Mouse (Mus musculus) CD8-positive naive resting alpha-beta T cell, adult 2 months (primary cell): ENCODE measurements around the gene Axin2.

Source experiments
- DNase-seq, 2 experiments: peaks; one replicate each; pipeline ENCODE4 v3.0.0; 2022; ENCODE audit warnings: low read depth in 2 of 2, low spot score in 2 of 2

The Axin2 gene

DNA sequence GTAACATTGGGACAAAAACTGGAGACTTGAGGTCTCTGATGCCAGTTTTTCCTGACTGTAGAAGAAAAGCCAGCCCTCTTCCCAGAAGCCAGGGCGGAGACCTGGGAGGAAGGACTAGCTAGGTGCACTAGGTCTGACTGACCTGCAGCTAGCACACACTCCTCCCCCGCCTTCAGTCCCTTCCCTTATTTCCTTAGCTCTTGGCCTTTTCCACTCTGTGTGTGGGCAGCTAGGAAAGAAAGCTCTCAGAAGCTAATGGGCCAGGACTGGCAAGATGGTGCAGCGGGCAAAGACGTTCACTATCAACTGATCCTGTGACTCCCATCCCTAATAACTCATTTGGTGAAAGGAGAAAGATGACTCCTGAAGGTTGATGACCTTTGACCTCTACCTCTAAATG lies 17.8 kb upstream of the Axin2 start:
- no peak for DNase-seq

GRCm38 (mm10) chr11:108906590-108907254 lies 13.4 kb upstream of the Axin2 start:
- DNase-seq, result no peak

DNA sequence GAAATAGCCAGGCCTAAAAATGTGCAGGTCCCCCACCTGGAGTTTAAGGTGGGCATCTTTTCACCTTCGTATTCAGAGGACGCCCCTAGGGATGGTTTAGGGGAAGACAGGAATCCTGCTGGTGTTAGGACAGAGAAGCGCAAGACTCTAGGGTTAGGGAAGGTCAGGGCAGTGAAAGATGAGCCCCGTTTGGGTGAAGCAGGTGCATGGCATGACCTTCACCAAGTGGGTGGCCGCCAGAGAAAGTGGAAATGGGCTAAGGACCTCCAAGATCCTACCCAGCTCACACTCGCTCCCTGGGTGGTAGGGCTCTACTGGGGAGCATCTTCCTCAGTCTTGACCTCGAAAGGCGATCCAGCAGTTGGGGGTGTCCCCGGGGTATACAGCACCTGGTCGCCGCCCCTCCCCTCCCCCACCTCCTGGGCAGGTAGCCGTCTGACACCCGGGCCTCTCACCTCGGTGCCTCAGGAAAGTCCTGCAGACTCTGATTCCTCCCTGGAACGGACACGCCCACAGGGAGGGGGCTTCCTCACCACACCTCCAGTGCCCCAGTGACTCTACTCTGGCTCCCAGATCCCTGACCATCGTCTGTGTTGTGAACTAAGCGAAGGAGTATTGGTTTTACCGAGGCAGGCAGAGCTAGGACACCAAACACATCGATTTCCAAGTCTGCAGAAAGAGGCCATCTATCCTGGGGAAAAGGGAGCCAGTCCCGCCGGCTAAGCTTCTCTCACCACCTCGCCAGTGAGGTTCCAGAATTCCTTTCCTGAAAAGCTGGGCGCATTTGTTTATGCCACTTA lies 10.6 kb upstream of the Axin2 start:
- no peak for DNase-seq

- DNase-seq, result peak; percentile 20 to 44
Measured at GRCm38 (mm10) chr11:108910328-108910886, 9.7 kb upstream of the Axin2 start.

DNA sequence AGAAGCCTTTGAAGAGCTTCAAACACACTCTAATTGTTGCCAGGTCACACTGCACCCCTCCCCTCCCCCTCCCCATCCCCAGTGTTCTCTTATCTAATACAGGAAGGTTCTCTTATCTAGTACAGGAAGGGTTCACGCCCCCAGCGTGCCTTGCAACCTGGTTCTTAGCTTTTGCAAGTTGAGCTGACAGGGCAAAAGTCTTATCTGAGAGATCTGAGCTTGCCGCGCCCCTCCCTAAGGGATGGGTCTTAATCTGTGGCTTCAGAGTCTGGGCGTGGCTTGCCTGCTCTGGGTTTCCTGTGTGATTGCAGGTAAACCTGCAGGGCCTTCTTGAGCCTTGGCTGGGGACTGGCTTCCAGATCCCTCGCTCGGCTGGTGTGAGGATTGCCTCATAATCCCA lies 9.2 kb upstream of the Axin2 start:
- DNase-seq, result peak; percentile 72 to 85

DNA sequence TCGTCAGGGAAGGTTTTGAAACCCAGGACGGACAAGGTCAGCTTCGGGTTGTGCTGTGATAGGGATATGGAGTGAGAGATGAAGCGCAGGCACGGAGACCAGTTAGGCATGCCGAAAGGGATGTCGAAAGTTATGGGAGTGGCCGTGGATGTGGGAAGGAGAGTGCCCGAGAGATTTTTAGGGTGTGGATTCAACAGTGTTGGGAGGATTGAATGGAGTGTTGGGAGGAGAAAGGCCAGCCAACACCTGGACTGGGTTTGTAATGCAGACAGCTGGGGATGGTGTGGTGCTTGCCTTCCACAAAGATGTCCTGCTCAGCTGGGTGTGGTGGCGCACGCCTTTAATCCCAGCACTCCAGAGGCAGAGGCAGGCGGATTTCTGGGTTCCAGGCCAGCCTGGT lies 8.0 kb upstream of the Axin2 start:
- DNase-seq, result no peak

GRCm38 (mm10) chr11:108917422-108918324 lies 2.5 kb upstream of the Axin2 start:
- no peak for DNase-seq

DNA sequence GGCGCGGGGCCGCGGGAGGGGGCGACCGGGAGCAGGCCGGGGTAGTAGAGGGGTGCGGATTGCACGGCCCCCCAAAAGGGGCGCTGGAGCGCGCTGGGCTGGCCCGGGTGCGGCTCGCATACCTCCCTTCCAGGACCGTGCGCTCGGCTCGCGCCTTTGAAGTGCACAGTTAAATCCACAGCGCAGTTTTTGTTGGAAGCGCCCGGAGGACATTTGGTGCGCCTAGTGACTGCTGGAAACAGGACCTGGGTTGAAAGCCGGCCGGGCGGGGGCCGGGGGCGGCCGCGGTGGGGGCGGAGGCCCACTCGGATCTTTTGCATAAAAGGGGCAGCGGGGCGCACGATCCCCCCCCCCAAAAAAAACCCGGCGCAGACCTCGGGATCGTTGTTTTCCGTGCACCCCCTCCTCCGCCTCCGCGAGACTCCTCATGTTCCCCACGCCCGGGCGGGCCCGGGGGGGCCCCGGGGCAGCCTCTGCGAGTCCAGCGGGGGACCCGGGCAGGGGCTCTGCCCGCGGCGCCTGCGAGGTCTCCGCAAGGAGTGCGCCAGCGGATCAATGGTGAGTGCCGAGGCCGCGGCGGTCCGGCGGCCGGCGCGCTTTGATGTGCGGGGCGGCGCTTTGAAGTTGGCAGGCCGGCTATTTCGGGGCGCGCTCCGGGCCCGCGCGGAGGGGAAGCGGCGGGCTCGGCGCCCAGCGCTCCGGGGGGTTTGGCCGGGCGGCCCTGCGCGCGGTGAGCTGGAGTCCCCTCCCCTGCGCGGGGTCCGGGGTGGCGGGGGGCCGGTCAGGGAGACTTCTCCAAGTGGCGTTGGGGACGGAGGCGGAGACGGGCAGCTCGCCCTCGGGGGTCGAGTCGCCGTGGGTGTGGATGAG lies 722 bp downstream of the Axin2 start:
- peak; percentile 78 to 88 for DNase-seq

- DNase-seq, result peak in 1 of 2 experiments; percentile 20
Measured at GRCm38 (mm10) chr11:108921506-108922455, 1.6 kb downstream of the Axin2 start.

- no peak for DNase-seq
Measured at GRCm38 (mm10) chr11:108922511-108923187, 2.5 kb downstream of the Axin2 start.

GRCm38 (mm10) chr11:108923188-108923575 lies 3.0 kb downstream of the Axin2 start:
- DNase-seq, result no peak

GRCm38 (mm10) chr11:108923781-108924180 lies 3.6 kb downstream of the Axin2 start:
- no peak for DNase-seq

- no peak for DNase-seq
Measured at GRCm38 (mm10) chr11:108924346-108924745, 4.2 kb downstream of the Axin2 start.

GRCm38 (mm10) chr11:108925202-108925601 lies 5.1 kb downstream of the Axin2 start:
- DNase-seq, result peak; percentile 74 to 85

DNA sequence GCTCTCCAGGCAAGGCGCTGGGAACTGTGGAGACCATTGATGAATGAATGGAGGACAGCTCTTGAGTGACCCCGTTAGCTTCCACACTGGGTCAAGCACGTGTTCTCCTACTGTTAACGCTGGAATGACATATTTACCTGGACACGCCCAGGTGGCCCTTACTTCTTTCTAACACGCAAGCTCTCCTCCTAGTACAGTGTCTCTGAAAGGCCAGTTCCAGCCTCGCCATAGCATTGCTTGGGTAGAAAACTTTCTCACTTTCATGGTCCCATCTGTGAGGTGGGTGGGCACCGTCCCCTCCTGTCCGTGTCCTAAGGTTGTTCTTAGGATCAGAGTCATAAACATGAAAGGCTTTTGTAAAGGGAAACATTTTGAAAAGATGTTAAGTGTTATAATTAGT lies 5.7 kb downstream of the Axin2 start:
- no peak for DNase-seq

DNA sequence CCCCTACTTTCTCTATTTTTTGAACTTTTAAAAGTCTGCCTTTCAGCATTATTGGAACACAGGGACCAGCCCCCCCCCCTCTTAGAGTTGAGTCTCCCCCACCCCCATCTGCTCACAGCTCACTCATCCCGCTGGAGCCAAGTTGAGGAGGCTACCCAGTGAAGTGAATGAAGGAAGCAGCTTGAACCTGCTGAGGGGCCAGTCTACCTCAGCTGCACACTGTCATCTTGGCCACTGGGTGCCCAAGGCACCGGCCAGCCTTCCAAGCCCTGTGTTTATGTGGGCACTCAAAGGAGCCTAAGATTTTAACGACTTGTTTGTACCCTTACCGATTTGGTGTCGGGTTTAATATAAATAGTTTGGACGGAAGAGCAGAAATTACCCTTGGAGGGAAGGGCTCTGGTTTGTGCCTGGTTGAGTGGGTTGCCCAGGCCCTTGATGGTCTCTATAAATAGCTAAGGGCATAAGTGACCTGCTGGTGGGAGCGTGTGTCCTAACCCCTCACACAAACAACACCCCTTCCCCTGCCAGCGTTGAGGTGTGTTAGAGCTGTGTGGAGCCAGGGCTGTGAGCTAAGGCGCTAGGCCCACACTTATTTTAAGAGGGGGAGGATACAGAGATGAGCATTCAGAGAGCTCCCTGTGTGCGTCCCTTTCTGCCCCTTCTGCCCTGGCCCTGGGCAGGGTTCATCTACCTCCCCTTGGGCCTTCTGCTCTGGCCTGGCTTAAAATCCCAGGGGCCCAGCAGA lies 6.4 kb downstream of the Axin2 start:
- no peak for DNase-seq

- DNase-seq, result no peak
Measured at GRCm38 (mm10) chr11:108927093-108927444, 6.9 kb downstream of the Axin2 start.

- no peak for DNase-seq
Measured at GRCm38 (mm10) chr11:108928096-108928495, 7.9 kb downstream of the Axin2 start.
